Comparison of ENCODE assay signal across 33 mouse cellular contexts in genomic region chr15:65632440-65632839, GRCm38 (mm10).
"Had no signal": no experiment of that assay in that cellular context is flagged by ENCODE, and none has a peak within 500 bp of the region (broad histone marks: within the 10 kb centered on the region; RNA-seq: fewer than 3 reads in every experiment).

No protein-coding gene starts in this region.

- DNase-seq: heart, postnatal 10 days; heart, postnatal 14 days; heart, postnatal 36 days; heart, postnatal 4 days; kidney, adult 11 months; kidney, adult 18-20 months; kidney, adult 2 months; kidney, adult 8-10 months; kidney, adult 9 months; kidney, postnatal 10 days; kidney, postnatal 14 days; kidney, postnatal 25 days; kidney, postnatal 36 days; kidney, postnatal 4 days; layer of hippocampus, adult 9-11 months; layer of hippocampus, postnatal 36 days had no signal

- H3K27ac ChIP-seq: heart, embryonic 10.5 days; heart, embryonic 13.5 days; heart, embryonic 15.5 days; hindbrain, embryonic 10.5 days; hindbrain, embryonic 12.5 days; hindbrain, embryonic 13.5 days; hindbrain, embryonic 14.5 days; hindbrain, embryonic 15.5 days; hindbrain, postnatal 0 days; kidney, embryonic 15.5 days; kidney, postnatal 0 days; layer of hippocampus, adult 2 months; left cerebral cortex, adult 2 months had no signal

- H3K9ac ChIP-seq: heart, embryonic 12.5 days; heart, embryonic 13.5 days; heart, embryonic 15.5 days; hindbrain, embryonic 12.5 days; hindbrain, embryonic 13.5 days; hindbrain, embryonic 14.5 days; hindbrain, embryonic 15.5 days; kidney, embryonic 15.5 days had no signal

- H3K4me2 ChIP-seq: heart, embryonic 11.5 days; heart, embryonic 12.5 days; heart, embryonic 13.5 days; heart, embryonic 15.5 days; hindbrain, embryonic 12.5 days; hindbrain, embryonic 13.5 days; hindbrain, embryonic 14.5 days; hindbrain, embryonic 15.5 days; kidney, embryonic 15.5 days had no signal

- H3K4me1 ChIP-seq: heart, embryonic 10.5 days; heart, embryonic 12.5 days; heart, embryonic 13.5 days; heart, embryonic 15.5 days; hindbrain, embryonic 10.5 days; hindbrain, embryonic 12.5 days; hindbrain, embryonic 13.5 days; kidney, embryonic 15.5 days had no signal

- ATAC-seq: hindbrain, embryonic 16.5 days; hindbrain, postnatal 0 days; inflammation-experienced regulatory T-cells, adult 6 months had no signal

- H3K27me3 ChIP-seq: heart, embryonic 12.5 days; heart, embryonic 13.5 days; heart, embryonic 15.5 days; hindbrain, embryonic 12.5 days; hindbrain, embryonic 13.5 days; hindbrain, embryonic 15.5 days; kidney, embryonic 15.5 days had no signal

- H3K9me3 ChIP-seq: heart, embryonic 10.5 days; heart, embryonic 12.5 days; heart, embryonic 13.5 days; heart, embryonic 15.5 days; hindbrain, embryonic 10.5 days; hindbrain, embryonic 12.5 days; hindbrain, embryonic 13.5 days; hindbrain, embryonic 15.5 days; kidney, embryonic 15.5 days had no signal

- H3K4me3 ChIP-seq: heart, embryonic 10.5 days; heart, embryonic 12.5 days; heart, embryonic 13.5 days; heart, embryonic 15.5 days; hindbrain, embryonic 10.5 days; hindbrain, embryonic 12.5 days; hindbrain, embryonic 13.5 days; hindbrain, embryonic 15.5 days; kidney, embryonic 15.5 days; layer of hippocampus, adult 2 months; left cerebral cortex, adult 2 months had no signal

- H3K36me3 ChIP-seq: heart, embryonic 10.5 days; heart, embryonic 12.5 days; heart, embryonic 13.5 days; heart, embryonic 15.5 days; hindbrain, embryonic 10.5 days; hindbrain, embryonic 12.5 days; hindbrain, embryonic 13.5 days; hindbrain, embryonic 15.5 days; kidney, embryonic 15.5 days had no signal
